Mouse (Mus musculus) intestine, embryonic 14.5 days (tissue): ENCODE data around the gene Prkce. TPM values are rescaled to one million over a fixed set of nuclear protein-coding genes. Genes with fewer than 3 reads are reported as not detected.
A peak's percentile ranks its signal among the peaks of the same experiment; 100 is the strongest.

Source experiments
- ATAC-seq: fragments of 200-750 bp; cut with Nextera tagmentation; replicated peaks from 2 replicates; pipeline ENCODE4 v1.8.0; 2017; ENCODE audit warnings: low read depth, moderate number of reproducible peaks, moderate TSS enrichment, moderate library complexity; ENCODE audit not compliant: low FRiP score, low TSS enrichment
- DNase-seq: peaks from one replicate; pipeline ENCODE4 v3.0.0-alpha.2; 2018; ENCODE audit warnings: low spot score
- H3K27ac ChIP-seq: fragments of 300-500 bp; sonication (generic); 2 replicates; pipeline ENCODE4 v1.5.1; 2014; ENCODE audit warnings: low read depth, mild to moderate bottlenecking, control low read depth
- H3K27me3 ChIP-seq: fragments of 300-500 bp; sonication (generic); replicated peaks from 2 replicates; pipeline ENCODE4 v1.6.1; 2014; ENCODE audit warnings: low read length, control low read depth; ENCODE audit not compliant: control insufficient read depth, insufficient read depth
- H3K36me3 ChIP-seq: fragments of 300-500 bp; sonication (generic); 2 replicates; pipeline ENCODE4 v1.6.1; 2014; ENCODE audit warnings: low read length, control low read depth; ENCODE audit not compliant: control insufficient read depth, insufficient read depth
- H3K4me1 ChIP-seq: fragments of 300-500 bp; sonication (generic); replicated peaks from 2 replicates; pipeline ENCODE4 v1.6.1; 2014; ENCODE audit warnings: low read length, control low read depth, mixed read lengths; ENCODE audit not compliant: control insufficient read depth, insufficient read depth
- H3K4me2 ChIP-seq: fragments of 300-500 bp; sonication (generic); 2 replicates; pipeline ENCODE4 v1.6.1; 2014; ENCODE audit warnings: low read length
- H3K4me3 ChIP-seq: fragments of 300-500 bp; sonication (generic); 2 replicates; pipeline ENCODE4 v1.5.1; 2014; ENCODE audit warnings: low read depth, low read length, control low read depth, mixed read lengths
- H3K9ac ChIP-seq: fragments of 300-500 bp; sonication (generic); 2 replicates; pipeline ENCODE4 v1.6.1; 2014; ENCODE audit warnings: mild to moderate bottlenecking, low read length
- H3K9me3 ChIP-seq: fragments of 300-500 bp; sonication (generic); 2 replicates; pipeline ENCODE4 v1.6.1; 2016; ENCODE audit warnings: low read length, control low read depth; ENCODE audit not compliant: control insufficient read depth
- WGBS: fragments of 180-500 bp; shearing (Covaris S2); extraction: QIAGEN DNeasy Blood & Tissue Kit; methylation state at CpG from one replicate; pipeline ENCODE4 v1.1.7; 2014; 5-methylcytosine and 5-hydroxymethylcytosine counted together
- polyA plus RNA-seq: library from polyadenylated mRNA; unstranded; fragments of >200 nt; fragmentation: Nextera tagmentation; extraction: Ambion mirVana; gene quantifications from 2 replicates; pipeline ENCODE4 v1.2.1, GENCODE M21; 2014

The Prkce gene
- polyA plus RNA-seq, 1 experiment from 2014 or later, result 7.5 TPM

GRCm38 (mm10) chr17:86535827-86536656, 368.5 kb downstream of the Prkce start:
- WGBS, result 15% methylated on average over 22 of the region's 22 CpGs
- peak overlapping the region; percentile 49 for H3K4me2 ChIP-seq
- peaks cover 18% of the 10 kb centered on the region; the same call in 1 of the 2 replicates for H3K4me1 ChIP-seq
- no peaks in the 10 kb centered on the region for H3K36me3 ChIP-seq
- H3K4me3 ChIP-seq, result peak overlapping the region; percentile 19
- DNase-seq (peak; percentile 79), ATAC-seq (peak; percentile 63; the same call in 1 of the 2 replicates)
- H3K9ac ChIP-seq, result peak overlapping the region; percentile 31; the same call in 1 of the 2 replicates
- no peaks in the 10 kb centered on the region for H3K9me3 ChIP-seq
- H3K27me3 ChIP-seq, result no peaks in the 10 kb centered on the region
- peak overlapping the region; percentile 60 for H3K27ac ChIP-seq

GRCm38 (mm10) chr17:86539881-86540430, 372.4 kb downstream of the Prkce start:
- DNase-seq (no peak), ATAC-seq (no peak)
- Histone ChIP-seq H3K9ac (no peak overlapping the region), H3K27me3 (no peaks in the 10 kb centered on the region), H3K4me1 (peaks cover 10% of the 10 kb centered on the region; the same call in 1 of the 2 replicates), H3K36me3 (no peaks in the 10 kb centered on the region), H3K9me3 (no peaks in the 10 kb centered on the region), H3K4me3 (no peak overlapping the region), H3K4me2 (no peak overlapping the region), H3K27ac (no peak overlapping the region)
- WGBS, result 65% methylated on average over 18 of the region's 18 CpGs

- WGBS, result 81% methylated on average over 7 of the region's 7 CpGs
- Histone ChIP-seq H3K4me1 (no peaks in the 10 kb centered on the region), H3K9ac (no peak overlapping the region), H3K27ac (no peak overlapping the region), H3K4me3 (no peak overlapping the region), H3K9me3 (no peaks in the 10 kb centered on the region), H3K27me3 (no peaks in the 10 kb centered on the region), H3K4me2 (no peak overlapping the region), H3K36me3 (no peaks in the 10 kb centered on the region)
- no peak for DNase-seq
- ATAC-seq, result no peak
Observed at GRCm38 (mm10) chr17:86546529-86546928, 378.9 kb downstream of the Prkce start.

GRCm38 (mm10) chr17:86549128-86549527, 381.5 kb downstream of the Prkce start:
- DNase-seq, result no peak
- 87% methylated on average over 10 of the region's 10 CpGs for WGBS
- no peaks in the 10 kb centered on the region for H3K27me3 ChIP-seq

GRCm38 (mm10) chr17:86551561-86551960, 384.0 kb downstream of the Prkce start:
- Histone ChIP-seq H3K27ac (no peak overlapping the region), H3K9me3 (no peaks in the 10 kb centered on the region), H3K27me3 (no peaks in the 10 kb centered on the region), H3K9ac (no peak overlapping the region), H3K4me1 (no peaks in the 10 kb centered on the region), H3K4me2 (no peak overlapping the region), H3K4me3 (no peak overlapping the region), H3K36me3 (no peaks in the 10 kb centered on the region)
- 62% methylated on average over 10 of the region's 10 CpGs for WGBS
- ATAC-seq, result no peak
- DNase-seq, result no peak

More at GRCm38 (mm10) chr17:86549128-86549527, 381.5 kb downstream of the Prkce start:
- no peak overlapping the region for H3K9ac ChIP-seq
- H3K27ac ChIP-seq, result no peak overlapping the region
- no peak overlapping the region for H3K4me3 ChIP-seq
- no peak overlapping the region for H3K4me2 ChIP-seq
- no peaks in the 10 kb centered on the region for H3K9me3 ChIP-seq
- no peaks in the 10 kb centered on the region for H3K4me1 ChIP-seq
- H3K36me3 ChIP-seq, result no peaks in the 10 kb centered on the region
- ATAC-seq, result no peak

GRCm38 (mm10) chr17:86551995-86552394, 384.4 kb downstream of the Prkce start:
- ATAC-seq, result no peak
- H3K4me2 ChIP-seq, result no peak overlapping the region
- 76% methylated on average over 6 of the region's 6 CpGs for WGBS
- H3K9me3 ChIP-seq, result no peaks in the 10 kb centered on the region
- no peak for DNase-seq
- no peaks in the 10 kb centered on the region for H3K36me3 ChIP-seq
- no peak overlapping the region for H3K4me3 ChIP-seq
- no peak overlapping the region for H3K27ac ChIP-seq
- H3K4me1 ChIP-seq, result no peaks in the 10 kb centered on the region
- H3K9ac ChIP-seq, result no peak overlapping the region
- no peaks in the 10 kb centered on the region for H3K27me3 ChIP-seq

- Histone ChIP-seq H3K27ac (0 out of 2 replicates have a peak overlapping the region, but pooled peaks have one; percentile 33), H3K36me3 (no peaks in the 10 kb centered on the region), H3K9ac (no peak overlapping the region), H3K9me3 (no peaks in the 10 kb centered on the region), H3K4me1 (peaks cover 13% of the 10 kb centered on the region), H3K4me3 (no peak overlapping the region), H3K27me3 (no peaks in the 10 kb centered on the region), H3K4me2 (no peak overlapping the region)
- ATAC-seq (no peak), DNase-seq (no peak)
- 50% methylated on average over 15 of the region's 15 CpGs for WGBS
Observed at GRCm38 (mm10) chr17:86559206-86559891, 391.8 kb downstream of the Prkce start.

- no peak overlapping the region for H3K27ac ChIP-seq
- no peak overlapping the region for H3K9ac ChIP-seq
- ATAC-seq (no peak), DNase-seq (no peak)
- peaks cover 13% of the 10 kb centered on the region for H3K4me1 ChIP-seq
- no peaks in the 10 kb centered on the region for H3K27me3 ChIP-seq
- no peaks in the 10 kb centered on the region for H3K9me3 ChIP-seq
- H3K4me3 ChIP-seq, result no peak overlapping the region
- 60% methylated on average over 3 of the region's 3 CpGs for WGBS
- H3K4me2 ChIP-seq, result no peak overlapping the region
- H3K36me3 ChIP-seq, result no peaks in the 10 kb centered on the region
Observed at GRCm38 (mm10) chr17:86560499-86560898, 392.9 kb downstream of the Prkce start.
